In the genomic region with DNA sequence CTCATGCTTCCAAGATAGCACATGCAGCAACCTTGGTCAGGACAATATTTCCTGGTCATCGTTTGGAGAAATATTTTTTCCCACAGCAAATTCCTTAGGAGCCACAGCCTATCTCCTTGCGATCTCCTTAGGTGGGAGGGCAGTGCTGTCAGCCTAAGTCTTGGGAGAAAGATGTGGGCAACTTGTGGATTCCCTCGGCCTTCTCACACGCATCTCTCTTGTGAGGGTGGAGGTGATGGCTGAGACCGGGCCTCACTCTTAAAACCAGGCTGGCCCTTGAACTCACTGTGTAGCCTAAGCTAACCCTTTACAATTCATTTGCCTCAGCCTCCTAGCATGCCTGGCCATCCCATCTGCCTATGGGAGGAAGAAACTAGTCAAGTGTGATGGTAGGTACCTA, we compare ENCODE assay signal across 14 mouse cellular contexts. TPM values are rescaled to one million over a fixed set of nuclear protein-coding genes. Genes with fewer than 3 reads are reported as not detected.
DNase-seq lines count a peak whose midpoint lies in the region; ATAC-seq and TF ChIP-seq lines count a peak whose summit lies in the region.
"Had no signal": no experiment of that assay in that cellular context is flagged by ENCODE, and none has a peak within 500 bp of the region (broad histone marks: within the 10 kb centered on the region; RNA-seq: fewer than 3 reads in every experiment).

No protein-coding gene starts in this region.

- no peak overlapping the region for H3K4me3 ChIP-seq in heart, embryonic 12.5 days
- no peak overlapping the region for H3K4me3 ChIP-seq in kidney, embryonic 16.5 days (ENCODE audit: low read length)
- H3K4me3 ChIP-seq in embryonic fibroblast, embryonic 13.5 days (ENCODE audit: insufficient read depth, low read length), result no peak overlapping the region
- no peak overlapping the region for H3K4me3 ChIP-seq in macrophage (ENCODE audit: inconsistent target)
- H3K4me3 ChIP-seq: forebrain, embryonic 15.5 days; hindbrain, embryonic 13.5 days had no signal

- no peak for ATAC-seq in heart, embryonic 12.5 days (ENCODE audit: insufficient number of reproducible peaks, low FRiP score)
- ATAC-seq in kidney, embryonic 16.5 days (ENCODE audit: low FRiP score, low TSS enrichment), result no peak
- ATAC-seq: forebrain, embryonic 15.5 days had no signal

- peak overlapping the region; percentile 9; the same call in 1 of the 2 replicates for H3K27ac ChIP-seq in heart, embryonic 12.5 days (ENCODE audit: poor library complexity, severe bottlenecking)
- peak overlapping the region; percentile 78 for H3K27ac ChIP-seq in kidney, embryonic 16.5 days (ENCODE audit: low read length)
- peak overlapping the region; percentile 51; the same call in 1 of the 2 replicates for H3K27ac ChIP-seq in embryonic fibroblast, embryonic 13.5 days (ENCODE audit: insufficient read depth, low read length)
- H3K27ac ChIP-seq in macrophage, result peak overlapping the region; percentile 97
- H3K27ac ChIP-seq: forebrain, embryonic 15.5 days had no signal

- H3K36me3 ChIP-seq in heart, embryonic 12.5 days, result peaks cover 5% of the 10 kb centered on the region; the same call in 1 of the 2 replicates
- 0 out of 2 replicates have a peak, but pooled peaks cover 2% of the 10 kb centered on the region for H3K36me3 ChIP-seq in kidney, embryonic 16.5 days (ENCODE audit: insufficient read depth, low read length)
- no peaks in the 10 kb centered on the region for H3K36me3 ChIP-seq in macrophage (ENCODE audit: inconsistent target)
- H3K36me3 ChIP-seq: forebrain, embryonic 15.5 days had no signal

- TF ChIP-seq POLR2A in embryonic fibroblast, embryonic 13.5 days (IDR thresholded peaks at IDR 0.05; ENCODE audit: low read depth, low read length), result no peak

- peaks cover 30% of the 10 kb centered on the region for H3K4me1 ChIP-seq in heart, embryonic 12.5 days (replicated peaks)
- H3K4me1 ChIP-seq in kidney, embryonic 16.5 days (ENCODE audit: insufficient read depth, low read length), result peaks cover 22% of the 10 kb centered on the region
- peaks cover 3% of the 10 kb centered on the region for H3K4me1 ChIP-seq in embryonic fibroblast, embryonic 13.5 days (ENCODE audit: control insufficient read depth, insufficient read depth, low read length)

- no peaks in the 10 kb centered on the region for H3K79me2 ChIP-seq in macrophage (ENCODE audit: inconsistent target)

- TF ChIP-seq CTCF in embryonic fibroblast, embryonic 13.5 days (IDR thresholded peaks at IDR 0.05; ENCODE audit: borderline replicate concordance, insufficient read depth, low read length), result no peak

- no peaks in the 10 kb centered on the region for H3K27me3 ChIP-seq in heart, embryonic 12.5 days (replicated peaks)
- H3K27me3 ChIP-seq in kidney, embryonic 16.5 days (ENCODE audit: insufficient read depth, low read length), result no peaks in the 10 kb centered on the region
- H3K27me3 ChIP-seq: forebrain, embryonic 15.5 days; hindbrain, embryonic 13.5 days had no signal

- no peak overlapping the region for H3K9ac ChIP-seq in heart, embryonic 12.5 days
- no peak overlapping the region for H3K9ac ChIP-seq in kidney, embryonic 16.5 days (replicated peaks; ENCODE audit: low read length)
- H3K9ac ChIP-seq: forebrain, embryonic 15.5 days; hindbrain, embryonic 13.5 days had no signal

- H3K9me3 ChIP-seq in heart, embryonic 12.5 days (replicated peaks), result no peaks in the 10 kb centered on the region
- H3K9me3 ChIP-seq in kidney, embryonic 16.5 days (ENCODE audit: low read length), result no peaks in the 10 kb centered on the region; the same call in 1 of the 2 replicates
- H3K9me3 ChIP-seq: forebrain, embryonic 15.5 days; hindbrain, embryonic 13.5 days had no signal

- no peak for DNase-seq in heart, adult 18-20 months
- DNase-seq in kidney, adult 18-20 months, result no peak
- DNase-seq in right cerebral cortex, adult 2 months (ENCODE audit: low spot score in 2 of 2), result no peak
- no peak for DNase-seq in cerebellum, postnatal 25 days
- DNase-seq: cerebellum, adult 9-10 months; lung, postnatal 10 days; retina, postnatal 1 day; thymus, postnatal 14 days had no signal

- H3K4me2 ChIP-seq in heart, embryonic 12.5 days, result no peak overlapping the region
- H3K4me2 ChIP-seq in kidney, embryonic 16.5 days (replicated peaks; ENCODE audit: low read depth, low read length), result no peak overlapping the region
- H3K4me2 ChIP-seq: forebrain, embryonic 15.5 days; hindbrain, embryonic 13.5 days had no signal

- WGBS in heart, embryonic 12.5 days, result 71% methylated on average over 5 of the region's 5 CpGs
- WGBS in kidney, embryonic 16.5 days, result 69% methylated on average over 5 of the region's 5 CpGs
- 94% methylated on average over 5 of the region's 5 CpGs for WGBS in macrophage (ENCODE audit: missing documents)

RNA-seq across cellular contexts. Expression of a gene that starts 25.9 kb away (rescaled TPM):
- 211 TPM in 2 replicates for polyA plus RNA-seq in heart, embryonic 12.5 days (2016; fragmentation: Nextera tagmentation; extraction: Ambion mirVana)
- 10 to 100 TPM; 93.5 to 97.6 TPM for total RNA-seq in heart, adult 18-20 months (2021)
- 258 and 264 TPM in 2 replicates for polyA plus RNA-seq in kidney, embryonic 16.5 days (2015; fragmentation: Nextera tagmentation; extraction: Ambion mirVana)
- 193 and 252 TPM in 2 replicates for polyA plus RNA-seq in embryonic fibroblast, embryonic 13.5 days (2011; ENCODE audit: insufficient read length, low read depth, missing spikeins)
- total RNA-seq in macrophage (2018; cell fraction: chromatin; rRNA removed), result 10 to 100 TPM in 25 of 26 experiments, 1 to 10 TPM in 1; 9.7 to 33.1 (median 19.9) TPM
- 100 to 1,000 TPM in 7 of 26 experiments, 10 to 100 TPM in 19; 61.8 to 120 (median 90.0) TPM for total RNA-seq in macrophage (2018; cell fraction: cytosol; rRNA removed)
- total RNA-seq in macrophage (2018; cell fraction: nucleus; rRNA removed), result 10 to 100 TPM in 25 of 26 experiments, 1 to 10 TPM in 1; 9.4 to 40.6 (median 20.4) TPM
- 73.9 to 174 TPM (median 109 TPM) in 3 replicates for polyA plus RNA-seq in macrophage (2018)

RNA-seq across cellular contexts. Expression of a gene that starts 51.2 kb away (rescaled TPM):
- 16.8 and 17.9 TPM in 2 replicates for polyA plus RNA-seq in heart, embryonic 12.5 days (2016; fragmentation: Nextera tagmentation; extraction: Ambion mirVana)
- 1 to 10 TPM; 3.3 to 4.2 TPM for total RNA-seq in heart, adult 18-20 months (2021)
- 20.1 and 20.5 TPM in 2 replicates for polyA plus RNA-seq in kidney, embryonic 16.5 days (2015; fragmentation: Nextera tagmentation; extraction: Ambion mirVana)
- 20.9 and 21.3 TPM in 2 replicates for polyA plus RNA-seq in embryonic fibroblast, embryonic 13.5 days (2011; ENCODE audit: insufficient read length, low read depth, missing spikeins)
- 10 to 100 TPM in 25 of 26 experiments, 1 to 10 TPM in 1; 8.8 to 43.3 (median 29.8) TPM for total RNA-seq in macrophage (2018; cell fraction: chromatin; rRNA removed)
- total RNA-seq in macrophage (2018; cell fraction: cytosol; rRNA removed), result 10 to 100 TPM; 12.2 to 21.4 (median 17.8) TPM
- total RNA-seq in macrophage (2018; cell fraction: nucleus; rRNA removed), result 10 to 100 TPM in 23 of 26 experiments, 1 to 10 TPM in 3; 7.7 to 32.0 (median 17.2) TPM
- 16.1 to 20.8 TPM (median 19.6 TPM) in 3 replicates for polyA plus RNA-seq in macrophage (2018)

Comparison
In these comparisons a context has a peak if more than half of its experiments do, and no peak if none do; other contexts are left out.
1. H3K27ac ChIP-seq: peak in every context shown above with its lines; median percentile 97 in macrophage; 78 in kidney, embryonic 16.5 days; 51 in embryonic fibroblast, embryonic 13.5 days; 9 in heart, embryonic 12.5 days.